Mouse (Mus musculus) naive thymus-derived CD4-positive, alpha-beta T cell, adult 5 months (primary cell): ENCODE results near the gene Rab3a. TPM values are rescaled to one million over a fixed set of nuclear protein-coding genes. Genes with fewer than 3 reads are reported as not detected.

Source experiments
- polyA plus RNA-seq: library from polyadenylated mRNA; unstranded; fragments of 100-300 nt; shearing (Covaris generic); gene quantifications from one replicate; pipeline ENCODE4 v1.2.1, GENCODE M21; 2017

Gene Rab3a
- 3.6 TPM for polyA plus RNA-seq

GRCm38 (mm10) chr8:70754043-70754870 lies at the start of gene Rab3a:
Rab3a (plus strand) TSS chr8:70754679.

GRCm38 (mm10) chr8:70718297-70718696 lies 36.2 kb upstream of the Rab3a start, which contains the start of gene Gm3336:
Gm3336 (plus strand) TSS chr8:70718543.

GRCm38 (mm10) chr8:70723486-70724210 lies 30.8 kb upstream of the Rab3a start, which contains the start of gene Pde4c:
Pde4c (plus strand) TSS chr8:70723720.

GRCm38 (mm10) chr8:70760775-70761406 lies 6.4 kb downstream of the Rab3a start, which contains the start of gene Mpv17l2:
Mpv17l2 (minus strand) TSS chr8:70760946.

GRCm38 (mm10) chr8:70776496-70777444 lies 22.3 kb downstream of the Rab3a start, which contains the start of gene Pik3r2:
Pik3r2 (minus strand) TSS chr8:70776713.

GRCm38 (mm10) chr8:70804481-70805206 lies 50.2 kb downstream of the Rab3a start, which contains the start of gene Mast3:
Mast3 (minus strand) TSS chr8:70805054.

GRCm38 (mm10) chr8:70808239-70808638 lies 53.8 kb downstream of the Rab3a start, which contains the start of gene Il12rb1:
Il12rb1 (plus strand) TSS chr8:70808449.

Other genes starting within 250 kb of the Rab3a start
- 62.7 TPM for gene Rex1bd, start 247.9 kb upstream of the Rab3a start, polyA plus RNA-seq
- 1,566 TPM for gene Uba52, start 243.9 kb upstream of the Rab3a start, polyA plus RNA-seq
- gene Fkbp8, start 227.0 kb upstream of the Rab3a start, polyA plus RNA-seq: 382 TPM
- gene Kxd1, start 226.7 kb upstream of the Rab3a start, polyA plus RNA-seq: 67.1 TPM
- 42.9 TPM for gene Ell, start 215.2 kb upstream of the Rab3a start, polyA plus RNA-seq
- gene Isyna1, start 160.3 kb upstream of the Rab3a start, polyA plus RNA-seq: 86.8 TPM
- 127 TPM for gene Ssbp4, start 145.8 kb upstream of the Rab3a start, polyA plus RNA-seq
- gene Lrrc25, start 138.5 kb upstream of the Rab3a start, polyA plus RNA-seq: 0.36 TPM
- gene Gdf15, start 122.2 kb upstream of the Rab3a start, polyA plus RNA-seq: not detected
- gene Pgpep1, start 94.3 kb upstream of the Rab3a start, polyA plus RNA-seq: 0.44 TPM
- gene Lsm4, start 81.4 kb upstream of the Rab3a start, polyA plus RNA-seq: 329 TPM
- gene Jund, start 55.7 kb upstream of the Rab3a start, polyA plus RNA-seq: 969 TPM
- gene Iqcn, start 51.2 kb upstream of the Rab3a start, polyA plus RNA-seq: 0.07 TPM
- not detected for gene Gm3336, start 36.1 kb upstream of the Rab3a start, polyA plus RNA-seq
- gene Pde4c, start 31.0 kb upstream of the Rab3a start, polyA plus RNA-seq: 0.22 TPM
- 26.5 TPM for gene Mpv17l2, start 6.3 kb downstream of the Rab3a start, polyA plus RNA-seq
- 12.9 TPM for gene Pik3r2, start 22.0 kb downstream of the Rab3a start, polyA plus RNA-seq
- gene Mast3, start 50.4 kb downstream of the Rab3a start, polyA plus RNA-seq: 98.5 TPM
- gene Il12rb1, start 53.8 kb downstream of the Rab3a start, polyA plus RNA-seq: 1.9 TPM
- 25.1 TPM for gene Arrdc2, start 85.0 kb downstream of the Rab3a start, polyA plus RNA-seq
- not detected for gene Kcnn1, start 108.6 kb downstream of the Rab3a start, polyA plus RNA-seq
- gene Ccdc124, start 119.3 kb downstream of the Rab3a start, polyA plus RNA-seq: 45.8 TPM
- not detected for gene Slc5a5, start 138.1 kb downstream of the Rab3a start, polyA plus RNA-seq
- gene Rpl18a, start 142.7 kb downstream of the Rab3a start, polyA plus RNA-seq: 8,391 TPM
- gene Map1s, start 151.3 kb downstream of the Rab3a start, polyA plus RNA-seq: 59.0 TPM